Mouse (Mus musculus) bone marrow, adult 2 months (tissue): ENCODE data around the gene Dcn. TPM values are rescaled to one million over a fixed set of nuclear protein-coding genes. Genes with fewer than 3 reads are reported as not detected.

Experiments
- H3K27ac ChIP-seq: fragments of 200-500 bp; 2 replicates; pipeline ENCODE4 v1.5.1; 2012; ENCODE audit warnings: low read depth, mild to moderate bottlenecking, control low read depth, inconsistent platforms, low read length; ENCODE audit not compliant: control insufficient read depth, poor library complexity, insufficient read depth
- H3K4me1 ChIP-seq: fragments of 200-500 bp; 2 replicates; pipeline ENCODE4 v1.6.1; 2011; ENCODE audit warnings: low read length; ENCODE audit not compliant: control insufficient read depth, insufficient read depth
- H3K4me3 ChIP-seq: fragments of 200-500 bp; replicated peaks from 2 replicates; pipeline ENCODE3; 2011; ENCODE audit warnings: mild to moderate bottlenecking, low read depth, low read length, control low read depth; ENCODE audit not compliant: control insufficient read depth
- CTCF ChIP-seq: fragments of 200-500 bp; IDR thresholded peaks from 2 replicates; pipeline ENCODE4 v1.5.1; 2011; ENCODE audit warnings: low read length, control low read depth; ENCODE audit not compliant: control insufficient read depth, insufficient read depth
- POLR2A ChIP-seq: fragments of 200-500 bp; IDR thresholded peaks from 2 replicates; pipeline ENCODE4 v1.6.1; 2011; ENCODE audit warnings: low read depth, mild to moderate bottlenecking, control low read depth, low read length, borderline replicate concordance; ENCODE audit not compliant: control insufficient read depth
- WGBS: fragments of 180-500 bp; shearing (Covaris S2); methylation state at CpG from one replicate; pipeline ENCODE4 v1.1.7; 2018; 5-methylcytosine and 5-hydroxymethylcytosine counted together
- polyA plus RNA-seq: library from polyadenylated mRNA; stranded (reverse); fragments of >200 nt; gene quantifications from 2 replicates; pipeline ENCODE4 v1.2.4, GENCODE M21; 2011; ENCODE audit warnings: low replicate concordance; ENCODE audit not compliant: missing spikeins, insufficient read depth, insufficient read length

The Dcn gene
- polyA plus RNA-seq, 1 experiment, result 19.8 TPM

DNA sequence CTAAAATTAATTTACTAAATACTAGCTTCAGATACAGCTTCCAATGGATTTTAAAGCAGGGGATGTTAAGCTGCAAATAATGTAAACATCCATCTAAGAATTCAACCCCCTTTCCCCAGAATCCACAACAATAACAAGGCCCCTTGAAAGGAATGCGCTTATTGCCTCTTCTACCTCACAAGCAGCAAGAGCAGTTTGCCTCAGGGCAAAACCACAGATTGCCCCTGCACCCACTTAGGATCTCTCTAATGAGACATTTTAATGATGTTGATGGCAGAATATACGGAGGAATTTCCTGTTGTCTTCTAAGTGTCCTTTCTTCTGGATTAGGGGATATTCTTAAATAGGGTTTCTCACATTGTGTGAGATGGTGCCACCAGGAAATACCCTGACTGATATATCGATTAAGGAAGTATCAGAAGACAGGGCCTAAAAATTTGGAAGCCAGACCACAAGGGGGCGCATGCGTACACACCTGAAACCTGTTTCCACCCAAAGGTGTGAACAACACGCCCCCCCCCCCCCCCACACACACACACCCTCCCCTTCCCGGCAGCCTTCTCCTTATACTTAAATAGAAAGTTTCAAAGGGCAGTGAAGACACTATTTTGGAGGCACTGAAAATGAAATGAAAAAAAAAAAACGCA is 88.2 kb downstream of the Dcn start:
- TF ChIP-seq CTCF (no peak), POLR2A (no peak)
- H3K4me1 ChIP-seq, result no peaks in the 10 kb centered on the region
- no peak overlapping the region for H3K4me3 ChIP-seq
- WGBS, result 70% methylated on average over 8 of the region's 8 CpGs
- no peak overlapping the region for H3K27ac ChIP-seq

Other genes with a start within 250 kb of the Dcn start
- 5.8 and 11.6 TPM in 2 replicates for gene Lum, start 85.5 kb downstream of the Dcn start, polyA plus RNA-seq
- not detected in 2 replicates for gene Kera, start 127.3 kb downstream of the Dcn start, polyA plus RNA-seq
- not detected in 2 replicates for gene Epyc, start 164.5 kb downstream of the Dcn start, polyA plus RNA-seq
- not detected in 2 replicates for gene Ccer1, start 213.4 kb downstream of the Dcn start, polyA plus RNA-seq
- not detected in 2 replicates for gene C030005K15Rik, start 247.1 kb downstream of the Dcn start, polyA plus RNA-seq